Mouse (Mus musculus): ENCODE results near the gene Gtpbp4. TPM values are rescaled to one million over a fixed set of nuclear protein-coding genes. Genes with fewer than 3 reads are reported as not detected.
"Not testable (repeated sequence)": the region's sequence is repeated elsewhere in the genome, so short reads cannot be mapped to it uniquely, and the experiment has no call there.

Gene Gtpbp4
- polyA plus RNA-seq, 1 experiment from 2014 or later: 65.7 TPM

DNA sequence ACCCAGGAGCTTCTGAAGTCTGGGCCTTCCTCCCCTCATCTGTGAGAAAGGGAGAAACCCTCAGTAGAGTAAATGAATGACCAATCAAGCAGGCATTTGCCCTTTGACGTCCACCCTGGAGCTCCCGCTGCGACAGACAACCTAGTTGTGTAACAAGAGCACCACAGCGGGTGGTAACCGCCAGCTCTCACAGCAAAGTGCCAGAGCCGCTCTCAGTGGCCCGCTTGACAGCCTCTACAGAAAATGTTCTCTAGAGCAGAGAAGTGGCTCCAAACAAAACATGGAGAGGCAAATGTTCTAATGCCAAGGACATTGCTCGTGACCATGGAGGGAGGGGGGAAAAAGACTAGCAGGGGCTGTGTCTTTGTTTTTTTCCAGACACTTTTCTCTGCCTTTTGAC is 21.3 kb upstream of the Gtpbp4 start:
- Histone ChIP-seq H3K4me3 (no peak overlapping the region), H3K36me3 (no peaks in the 10 kb centered on the region), H3K4me2 (no peak overlapping the region), H3K27ac (peak overlapping the region; percentile 7; the same call in 1 of the 2 replicates), H3K9me3 (replicated peaks) (no peaks in the 10 kb centered on the region), H3K4me1 (peaks cover 69% of the 10 kb centered on the region), H3K27me3 (replicated peaks) (no peaks in the 10 kb centered on the region), H3K9ac (no peak overlapping the region)
- no peak for ATAC-seq
- WGBS (ENCODE audit: insufficient replicate concordance): 51% methylated on average over 8 of the region's 8 CpGs

DNA sequence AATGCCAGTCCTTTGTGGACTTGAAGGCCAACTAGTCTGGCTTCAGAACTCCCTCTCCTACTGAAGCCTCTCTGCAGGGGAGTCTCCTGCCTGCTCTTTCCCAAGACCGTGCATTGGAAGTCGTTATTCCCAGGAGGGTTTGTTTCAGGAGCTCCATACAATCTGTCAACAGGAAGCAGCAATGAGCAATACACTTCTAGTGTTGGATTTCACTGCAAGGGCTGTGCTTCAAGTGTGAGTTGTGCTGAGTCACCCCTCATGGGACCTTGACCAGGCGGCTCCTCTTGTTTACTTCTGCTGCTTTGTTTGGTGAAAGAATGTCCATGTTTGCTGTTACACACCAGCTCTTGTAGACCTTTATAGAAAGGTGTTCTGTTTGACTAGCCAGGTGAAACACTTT is 18.5 kb upstream of the Gtpbp4 start:
- H3K9me3 ChIP-seq (replicated peaks): no peaks in the 10 kb centered on the region
- no peak overlapping the region for H3K9ac ChIP-seq
- H3K36me3 ChIP-seq: no peaks in the 10 kb centered on the region
- peak overlapping the region; percentile 83 for H3K27ac ChIP-seq
- H3K4me2 ChIP-seq: no peak overlapping the region
- no peak overlapping the region for H3K4me3 ChIP-seq
- WGBS (ENCODE audit: insufficient replicate concordance): 18% methylated on average over 3 of the region's 3 CpGs
- H3K27me3 ChIP-seq (replicated peaks): no peaks in the 10 kb centered on the region
- H3K4me1 ChIP-seq: peaks cover 48% of the 10 kb centered on the region
- peak; percentile 64 for ATAC-seq

DNA sequence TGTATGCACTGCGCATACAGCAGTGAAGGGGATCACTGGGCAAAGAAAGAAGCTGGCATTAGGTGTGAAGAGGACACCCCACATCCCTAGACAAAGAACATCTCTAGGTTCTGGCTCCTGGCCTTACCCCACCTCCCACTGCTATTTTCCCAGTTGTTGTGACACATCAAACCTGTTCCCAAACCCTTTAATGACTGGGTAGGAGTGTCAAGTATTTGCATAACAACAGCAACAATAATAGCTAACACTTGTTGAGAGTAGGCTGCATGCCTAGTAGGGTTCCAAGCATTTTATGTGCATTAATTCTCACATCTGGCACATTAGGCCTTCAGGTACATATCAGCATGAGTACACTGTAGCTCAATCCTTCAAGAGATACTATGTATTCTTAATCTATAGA is 17.6 kb upstream of the Gtpbp4 start:
- peak overlapping the region; percentile 83; the same call in 1 of the 2 replicates for H3K27ac ChIP-seq
- no peaks in the 10 kb centered on the region for H3K27me3 ChIP-seq (replicated peaks)
- no peaks in the 10 kb centered on the region for H3K36me3 ChIP-seq
- no peaks in the 10 kb centered on the region for H3K9me3 ChIP-seq (replicated peaks)
- H3K4me2 ChIP-seq: no peak overlapping the region
- 86% methylated on average over 1 of the region's 1 CpGs for WGBS (ENCODE audit: insufficient replicate concordance)
- peaks cover 39% of the 10 kb centered on the region for H3K4me1 ChIP-seq
- no peak overlapping the region for H3K4me3 ChIP-seq
- ATAC-seq: no peak
- H3K9ac ChIP-seq: no peak overlapping the region

DNA sequence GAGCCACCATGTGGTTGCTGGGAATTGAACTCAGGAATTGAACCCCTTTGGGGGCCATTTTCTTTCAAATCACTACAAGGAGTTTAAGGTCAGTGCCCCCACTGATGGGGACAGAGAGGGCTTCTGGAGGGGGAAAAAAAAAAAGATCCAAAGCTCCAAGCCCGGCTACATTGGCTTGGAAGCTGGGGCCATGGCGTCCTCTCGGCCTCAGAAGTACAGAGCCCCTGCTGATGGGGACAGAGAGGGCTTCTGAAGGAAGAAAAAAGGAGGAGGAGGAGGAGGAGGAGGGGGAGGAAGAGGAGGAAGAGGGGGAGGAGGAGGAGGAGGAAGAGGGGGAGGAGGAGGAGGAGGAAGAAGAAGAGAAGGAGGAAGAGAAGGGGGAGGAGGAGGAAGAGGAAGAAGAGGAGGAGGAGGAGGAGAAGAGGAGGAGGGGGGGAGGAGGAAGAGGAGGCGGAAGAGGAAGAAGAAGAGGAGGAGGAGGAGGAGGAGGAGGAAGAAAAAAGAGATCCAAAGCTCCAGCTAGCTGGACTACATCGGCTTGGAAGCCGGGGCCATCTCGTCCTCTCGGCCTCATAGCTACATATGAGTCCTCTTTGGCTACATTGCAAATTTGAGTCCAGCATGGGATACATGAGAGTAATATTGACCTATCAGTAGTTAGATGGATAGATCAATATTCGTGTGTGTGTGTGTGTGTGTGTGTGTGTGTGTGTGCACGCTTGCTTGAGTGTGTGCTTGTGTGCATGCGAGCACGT is 15.9 kb upstream of the Gtpbp4 start:
- Histone ChIP-seq H3K36me3 (no peaks in the 10 kb centered on the region), H3K9me3 (replicated peaks) (no peaks in the 10 kb centered on the region), H3K9ac (no peak overlapping the region), H3K27me3 (replicated peaks) (no peaks in the 10 kb centered on the region), H3K4me1 (peaks cover 28% of the 10 kb centered on the region), H3K27ac (no peak overlapping the region), H3K4me2 (no peak overlapping the region), H3K4me3 (no peak overlapping the region)
- peak; percentile 77 for ATAC-seq
- 46% methylated on average over 12 of the region's 12 CpGs for WGBS (ENCODE audit: insufficient replicate concordance)

DNA sequence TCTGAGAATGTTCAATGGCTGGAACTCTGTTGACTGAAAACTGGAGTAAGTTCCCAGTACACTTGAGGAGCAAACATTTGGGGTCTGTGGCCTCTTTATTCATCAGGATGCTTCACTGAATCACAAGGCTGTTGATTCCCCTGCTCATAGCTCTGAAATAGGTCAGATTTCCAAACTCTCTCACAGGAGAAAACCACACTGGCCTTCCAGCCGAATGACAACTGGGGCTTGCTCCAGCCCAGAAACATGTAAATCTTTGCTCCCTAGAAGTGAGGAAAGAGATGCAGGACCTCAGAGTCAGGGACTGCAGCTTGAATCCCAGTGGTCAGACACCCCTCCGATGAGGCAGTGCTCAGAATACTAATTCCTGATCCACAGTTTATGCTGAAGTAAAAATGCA is 7.4 kb upstream of the Gtpbp4 start:
- Histone ChIP-seq H3K9ac (no peak overlapping the region), H3K27me3 (replicated peaks) (0 out of 2 replicates have a peak, but pooled peaks cover 4% of the 10 kb centered on the region), H3K27ac (no peak overlapping the region), H3K4me3 (no peak overlapping the region), H3K4me1 (peaks cover 17% of the 10 kb centered on the region), H3K36me3 (no peaks in the 10 kb centered on the region), H3K4me2 (no peak overlapping the region), H3K9me3 (replicated peaks) (no peaks in the 10 kb centered on the region)
- ATAC-seq: no peak
- WGBS (ENCODE audit: insufficient replicate concordance): 63% methylated on average over 2 of the region's 2 CpGs

DNA sequence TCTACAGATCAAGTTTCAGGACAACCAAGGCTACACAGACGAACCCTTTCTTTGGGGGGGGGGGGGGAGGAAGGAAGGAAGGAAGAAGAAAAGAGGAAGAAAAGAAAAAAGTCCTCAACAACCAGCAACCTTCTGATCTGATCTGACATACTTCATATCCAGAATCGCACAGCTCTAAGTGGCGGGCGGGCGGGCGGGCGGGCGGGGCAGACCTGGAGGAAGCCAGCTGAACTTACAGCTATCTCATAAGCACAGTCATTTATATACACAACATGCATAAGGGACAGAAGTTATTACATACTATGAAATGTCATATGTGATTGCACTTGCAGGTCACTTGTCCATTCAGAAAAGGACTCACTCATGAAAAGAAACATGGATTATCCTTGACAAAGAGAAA is 3.6 kb upstream of the Gtpbp4 start:
- Histone ChIP-seq H3K36me3 (no peaks in the 10 kb centered on the region), H3K27me3 (replicated peaks) (no peaks in the 10 kb centered on the region), H3K9ac (peak overlapping the region; percentile 44; the same call in 1 of the 2 replicates), H3K4me2 (peak overlapping the region; percentile 51), H3K9me3 (replicated peaks) (no peaks in the 10 kb centered on the region), H3K4me1 (peaks cover 35% of the 10 kb centered on the region), H3K27ac (peak overlapping the region; percentile 74), H3K4me3 (no peak overlapping the region)
- peak; percentile 73 for ATAC-seq
- whole genome bisulfite sequencing (ENCODE audit: insufficient replicate concordance): 29% methylated on average over 8 of the region's 8 CpGs

DNA sequence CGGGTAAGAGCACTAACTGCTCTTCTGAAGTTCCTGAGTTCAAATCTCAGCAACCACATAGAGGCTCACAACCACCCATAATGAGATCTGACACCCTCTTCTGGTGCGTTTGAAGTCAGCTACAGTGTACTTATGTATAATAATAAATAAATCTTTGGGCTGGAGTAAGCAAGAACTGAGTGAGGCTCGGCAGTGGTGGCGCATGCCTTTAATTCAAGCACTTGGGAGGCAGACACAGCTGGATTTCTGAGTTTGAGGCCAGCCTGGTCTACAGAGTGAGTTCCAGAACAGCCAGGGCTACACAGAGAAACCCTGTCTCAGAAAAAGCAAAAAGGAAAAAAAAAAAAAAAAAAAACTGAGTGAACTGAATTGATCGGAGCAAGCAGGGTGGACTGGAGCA is 1.3 kb upstream of the Gtpbp4 start:
- peak overlapping the region; percentile 87; the same call in 1 of the 2 replicates for H3K4me3 ChIP-seq
- H3K27me3 ChIP-seq (replicated peaks); H3K9me3 ChIP-seq (replicated peaks); H3K36me3 ChIP-seq; ATAC-seq: not testable (repeated sequence)
- H3K4me2 ChIP-seq: peak overlapping the region; percentile 80
- peak overlapping the region; percentile 93 for H3K27ac ChIP-seq
- 75% methylated on average over 5 of the region's 5 CpGs for WGBS (ENCODE audit: insufficient replicate concordance)
- H3K4me1 ChIP-seq: peaks cover 44% of the 10 kb centered on the region
- H3K9ac ChIP-seq: peak overlapping the region; percentile 90; the same call in 1 of the 2 replicates

DNA sequence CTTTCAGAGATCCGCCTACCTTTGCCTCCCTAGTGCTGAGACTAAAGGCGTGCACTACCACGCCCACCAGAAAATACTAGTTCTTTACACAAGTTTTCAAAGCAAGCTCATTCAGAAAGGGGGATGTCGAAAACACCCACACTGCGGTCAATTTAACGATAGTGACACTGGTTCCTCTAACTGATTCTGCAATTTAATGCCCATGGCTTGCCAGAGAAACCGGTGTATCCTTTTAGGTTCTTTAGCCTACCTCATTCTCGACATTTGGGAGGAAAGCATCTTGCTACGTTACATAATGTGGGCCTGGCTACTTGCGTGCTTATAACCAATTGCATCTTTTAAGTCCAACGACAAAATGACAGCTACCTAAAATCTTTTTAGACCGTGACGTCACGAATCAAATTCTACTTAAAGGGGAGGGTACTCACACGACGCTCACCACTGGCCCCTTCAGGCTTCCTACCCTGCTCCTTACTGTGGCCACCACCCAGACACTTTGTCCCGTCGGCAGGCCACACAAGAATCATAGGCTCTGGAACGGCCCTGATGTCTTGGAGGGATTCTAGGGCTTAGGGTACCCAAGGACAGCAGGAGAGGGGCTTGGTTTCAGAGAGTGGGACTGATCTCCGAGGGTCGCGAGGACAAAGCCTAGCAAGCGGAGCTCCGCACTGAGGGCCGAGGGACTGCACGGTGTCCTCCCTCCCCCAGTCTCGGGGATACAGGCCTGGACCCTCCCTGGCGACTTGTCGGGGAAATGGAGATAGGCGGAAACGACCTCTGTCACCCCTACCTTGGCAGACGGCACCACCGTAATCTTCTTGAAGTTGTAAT is 509 bp downstream of the Gtpbp4 start:
- H3K36me3 ChIP-seq: peaks cover 21% of the 10 kb centered on the region
- ATAC-seq: peak; percentile 23
- H3K27me3 ChIP-seq (replicated peaks): no peaks in the 10 kb centered on the region
- H3K9ac ChIP-seq: peak overlapping the region; percentile 90
- WGBS (ENCODE audit: insufficient replicate concordance): under 1% methylated on average over 33 of the region's 33 CpGs
- H3K4me2 ChIP-seq: peak overlapping the region; percentile 80
- H3K27ac ChIP-seq: peak overlapping the region; percentile 63
- H3K4me3 ChIP-seq: peak overlapping the region; percentile 87
- H3K9me3 ChIP-seq (replicated peaks): no peaks in the 10 kb centered on the region
- H3K4me1 ChIP-seq: peaks cover 44% of the 10 kb centered on the region

DNA sequence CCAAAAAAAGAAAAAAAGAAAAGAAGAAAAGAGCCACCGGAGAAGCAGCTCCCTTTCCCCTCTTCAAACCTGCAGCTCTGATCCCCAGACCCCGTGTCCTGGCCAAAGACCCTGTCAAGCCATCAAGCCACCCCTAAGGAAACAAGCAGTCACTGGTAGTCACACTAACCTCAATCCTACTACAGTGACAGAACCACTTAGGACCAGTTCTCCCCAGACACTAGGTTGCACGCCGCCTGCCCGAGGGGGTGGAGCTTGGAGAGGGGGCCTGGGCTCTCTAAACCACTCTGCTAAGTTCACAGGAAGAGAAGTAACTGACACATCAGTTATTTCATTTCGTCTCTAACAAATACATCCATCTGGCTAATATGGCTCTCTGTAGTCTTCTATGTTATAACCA is 3.7 kb downstream of the Gtpbp4 start:
- H3K27ac ChIP-seq: no peak overlapping the region
- no peak overlapping the region for H3K4me3 ChIP-seq
- peaks cover 52% of the 10 kb centered on the region for H3K36me3 ChIP-seq
- H3K4me2 ChIP-seq: no peak overlapping the region
- H3K9me3 ChIP-seq (replicated peaks): no peaks in the 10 kb centered on the region
- 78% methylated on average over 6 of the region's 6 CpGs for WGBS (ENCODE audit: insufficient replicate concordance)
- H3K4me1 ChIP-seq: peaks cover 27% of the 10 kb centered on the region
- H3K9ac ChIP-seq: no peak overlapping the region
- ATAC-seq: no peak
- no peaks in the 10 kb centered on the region for H3K27me3 ChIP-seq (replicated peaks)

DNA sequence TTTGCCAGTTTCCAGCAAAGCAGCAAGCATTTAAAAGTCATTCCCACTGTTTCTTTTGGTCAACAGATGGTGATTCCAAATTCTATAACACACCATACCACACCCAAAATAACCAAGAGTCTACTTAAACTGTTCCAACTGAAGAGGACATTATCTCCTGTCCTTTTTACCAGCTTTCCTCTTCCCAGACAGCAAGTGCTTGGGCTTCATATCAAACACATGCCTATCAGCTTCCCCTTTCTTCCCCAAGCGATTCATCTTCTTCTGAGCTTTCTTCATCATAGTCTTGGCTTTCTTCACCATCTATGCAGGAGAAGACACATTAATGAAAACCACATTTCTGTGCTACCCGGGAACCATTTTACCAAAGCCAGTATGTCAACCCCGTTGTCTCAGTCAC is 22.9 kb downstream of the Gtpbp4 start:
- H3K36me3 ChIP-seq: peaks cover 94% of the 10 kb centered on the region

DNA sequence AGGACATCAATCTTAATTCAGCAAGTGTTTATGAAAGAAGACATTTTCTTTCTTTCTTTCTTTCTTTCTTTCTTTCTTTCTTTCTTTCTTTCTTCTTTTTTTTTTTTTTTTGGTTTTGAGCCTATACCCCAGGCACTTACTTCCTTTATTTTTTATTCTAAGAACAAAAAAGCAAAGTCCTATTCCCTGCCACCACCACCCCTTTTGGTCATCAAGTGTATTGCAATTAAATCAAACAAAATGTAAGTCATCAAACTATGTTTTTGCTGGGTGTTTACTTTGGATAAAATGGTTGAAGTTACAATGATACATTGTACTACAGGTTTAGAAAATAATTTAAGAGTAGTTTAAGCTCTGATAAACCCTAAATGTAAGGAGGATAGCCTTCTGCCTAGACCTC is 23.5 kb downstream of the Gtpbp4 start:
- ATAC-seq: no peak
- Histone ChIP-seq H3K4me2 (no peak overlapping the region), H3K27me3 (replicated peaks) (no peaks in the 10 kb centered on the region), H3K9ac (no peak overlapping the region), H3K27ac (no peak overlapping the region), H3K9me3 (replicated peaks) (no peaks in the 10 kb centered on the region), H3K4me3 (no peak overlapping the region), H3K4me1 (no peaks in the 10 kb centered on the region), H3K36me3 (peaks cover 94% of the 10 kb centered on the region)

More for the DNA sequence above, 22.9 kb downstream of the Gtpbp4 start:
- no peaks in the 10 kb centered on the region for H3K27me3 ChIP-seq (replicated peaks)
- no peak overlapping the region for H3K9ac ChIP-seq
- H3K4me2 ChIP-seq: no peak overlapping the region
- ATAC-seq: no peak
- H3K27ac ChIP-seq: no peak overlapping the region
- no peaks in the 10 kb centered on the region for H3K9me3 ChIP-seq (replicated peaks)
- no peak overlapping the region for H3K4me3 ChIP-seq
- 67% methylated on average over 3 of the region's 3 CpGs for WGBS (ENCODE audit: insufficient replicate concordance)
- H3K4me1 ChIP-seq: no peaks in the 10 kb centered on the region

DNA sequence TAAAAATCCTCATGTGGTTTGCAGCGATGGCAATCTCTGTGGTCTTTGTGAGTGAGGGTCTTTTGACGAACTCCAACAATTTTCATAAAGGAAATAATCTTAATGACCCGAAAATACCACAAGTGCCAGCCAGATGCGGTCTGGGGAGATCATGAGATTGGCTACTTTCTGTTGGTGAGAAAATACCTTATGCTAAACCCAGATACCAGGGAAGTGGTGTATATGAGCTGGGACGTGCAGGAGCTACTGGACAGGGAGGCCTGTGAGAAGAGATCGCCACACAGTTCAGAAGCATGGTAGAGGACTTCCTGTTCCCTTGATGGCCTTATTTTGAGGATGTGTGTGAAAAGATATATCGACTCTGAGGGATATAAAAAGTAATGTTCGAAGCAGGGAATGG is 28.1 kb downstream of the Gtpbp4 start:
- H3K27ac ChIP-seq: no peak overlapping the region

More for the DNA sequence above, 28.1 kb downstream of the Gtpbp4 start:
- Histone ChIP-seq H3K4me3 (no peak overlapping the region), H3K9ac (no peak overlapping the region), H3K4me1 (peaks cover 11% of the 10 kb centered on the region), H3K36me3 (peaks cover 57% of the 10 kb centered on the region), H3K9me3 (replicated peaks) (no peaks in the 10 kb centered on the region), H3K4me2 (no peak overlapping the region), H3K27me3 (replicated peaks) (no peaks in the 10 kb centered on the region)
- WGBS (ENCODE audit: insufficient replicate concordance): 70% methylated on average over 8 of the region's 8 CpGs
- no peak for ATAC-seq
